Mouse (Mus musculus) intestine, embryonic 14.5 days (tissue): ENCODE data around the gene Calca. TPM values are rescaled to one million over a fixed set of nuclear protein-coding genes. Genes with fewer than 3 reads are reported as not detected.

Experiments
- ATAC-seq: fragments of 200-750 bp; cut with Nextera tagmentation; replicated peaks from 2 replicates; pipeline ENCODE4 v1.8.0; 2017; ENCODE audit warnings: low read depth, moderate number of reproducible peaks, moderate TSS enrichment, moderate library complexity; ENCODE audit not compliant: low FRiP score, low TSS enrichment
- DNase-seq: peaks from one replicate; pipeline ENCODE4 v3.0.0-alpha.2; 2018; ENCODE audit warnings: low spot score
- H3K27ac ChIP-seq: fragments of 300-500 bp; sonication (generic); 2 replicates; pipeline ENCODE4 v1.5.1; 2014; ENCODE audit warnings: low read depth, mild to moderate bottlenecking, control low read depth
- H3K27me3 ChIP-seq: fragments of 300-500 bp; sonication (generic); replicated peaks from 2 replicates; pipeline ENCODE4 v1.6.1; 2014; ENCODE audit warnings: low read length, control low read depth; ENCODE audit not compliant: control insufficient read depth, insufficient read depth
- H3K36me3 ChIP-seq: fragments of 300-500 bp; sonication (generic); 2 replicates; pipeline ENCODE4 v1.6.1; 2014; ENCODE audit warnings: low read length, control low read depth; ENCODE audit not compliant: control insufficient read depth, insufficient read depth
- H3K4me1 ChIP-seq: fragments of 300-500 bp; sonication (generic); replicated peaks from 2 replicates; pipeline ENCODE4 v1.6.1; 2014; ENCODE audit warnings: low read length, control low read depth, mixed read lengths; ENCODE audit not compliant: control insufficient read depth, insufficient read depth
- H3K4me2 ChIP-seq: fragments of 300-500 bp; sonication (generic); 2 replicates; pipeline ENCODE4 v1.6.1; 2014; ENCODE audit warnings: low read length
- H3K4me3 ChIP-seq: fragments of 300-500 bp; sonication (generic); 2 replicates; pipeline ENCODE4 v1.5.1; 2014; ENCODE audit warnings: low read depth, low read length, control low read depth, mixed read lengths
- H3K9ac ChIP-seq: fragments of 300-500 bp; sonication (generic); 2 replicates; pipeline ENCODE4 v1.6.1; 2014; ENCODE audit warnings: mild to moderate bottlenecking, low read length
- H3K9me3 ChIP-seq: fragments of 300-500 bp; sonication (generic); 2 replicates; pipeline ENCODE4 v1.6.1; 2016; ENCODE audit warnings: low read length, control low read depth; ENCODE audit not compliant: control insufficient read depth
- WGBS: fragments of 180-500 bp; shearing (Covaris S2); extraction: QIAGEN DNeasy Blood & Tissue Kit; methylation state at CpG from one replicate; pipeline ENCODE4 v1.1.7; 2014; 5-methylcytosine and 5-hydroxymethylcytosine counted together
- polyA plus RNA-seq: library from polyadenylated mRNA; unstranded; fragments of >200 nt; fragmentation: Nextera tagmentation; extraction: Ambion mirVana; gene quantifications from 2 replicates; pipeline ENCODE4 v1.2.1, GENCODE M21; 2014

The Calca gene
- polyA plus RNA-seq, result 1.2 and 2.4 TPM in 2 replicates

GRCm38 (mm10) chr7:114636102-114636501 is at the start of gene Calca:
Gene Calca (minus strand): TSS chr7:114636357.
- Histone ChIP-seq H3K27ac (no peak within 1 kb of the TSS), H3K27me3 (peaks cover 25% of the 10 kb centered on the region), H3K4me1 (no peaks in the 10 kb centered on the region), H3K4me3 (peak within 1 kb of the TSS; percentile 37), H3K4me2 (peak within 1 kb of the TSS; percentile 59), H3K9ac (no peak within 1 kb of the TSS), H3K36me3 (no peaks in the 10 kb centered on the region), H3K9me3 (no peaks in the 10 kb centered on the region)
- peak; percentile 58; the same call in 1 of the 2 replicates for ATAC-seq
- no peak for DNase-seq
- under 1% methylated on average over 12 of the region's 12 CpGs for WGBS

- Histone ChIP-seq H3K27me3 (no peaks in the 10 kb centered on the region), H3K4me3 (no peak overlapping the region), H3K9me3 (no peaks in the 10 kb centered on the region), H3K4me2 (no peak overlapping the region), H3K27ac (no peak overlapping the region), H3K4me1 (no peaks in the 10 kb centered on the region), H3K36me3 (no peaks in the 10 kb centered on the region), H3K9ac (no peak overlapping the region)
- WGBS, result 36% methylated on average over 2 of the region's 2 CpGs
- DNase-seq, result peak; percentile 55
- no peak for ATAC-seq
Measured at GRCm38 (mm10) chr7:114672697-114673096, 36.5 kb upstream of the Calca start.

- Histone ChIP-seq H3K27me3 (no peaks in the 10 kb centered on the region), H3K4me3 (no peak overlapping the region), H3K27ac (no peak overlapping the region), H3K4me2 (no peak overlapping the region), H3K4me1 (no peaks in the 10 kb centered on the region), H3K9ac (no peak overlapping the region), H3K9me3 (no peaks in the 10 kb centered on the region), H3K36me3 (no peaks in the 10 kb centered on the region)
- WGBS, result 60% methylated on average over 1 of the region's 1 CpGs
- DNase-seq (no peak), ATAC-seq (no peak)
Measured at GRCm38 (mm10) chr7:114671405-114671804, 35.2 kb upstream of the Calca start.

- Histone ChIP-seq H3K36me3 (no peaks in the 10 kb centered on the region), H3K27ac (no peak overlapping the region), H3K27me3 (no peaks in the 10 kb centered on the region), H3K4me1 (no peaks in the 10 kb centered on the region), H3K4me3 (no peak overlapping the region), H3K9me3 (no peaks in the 10 kb centered on the region), H3K9ac (no peak overlapping the region), H3K4me2 (no peak overlapping the region)
- ATAC-seq (no peak), DNase-seq (no peak)
- WGBS, result 57% methylated on average over 3 of the region's 3 CpGs
Measured at GRCm38 (mm10) chr7:114649730-114650129, 13.6 kb upstream of the Calca start.

GRCm38 (mm10) chr7:114648791-114649190 is 12.6 kb upstream of the Calca start:
- Histone ChIP-seq H3K4me3 (no peak overlapping the region), H3K36me3 (no peaks in the 10 kb centered on the region), H3K27me3 (no peaks in the 10 kb centered on the region), H3K4me1 (no peaks in the 10 kb centered on the region), H3K27ac (no peak overlapping the region), H3K9ac (no peak overlapping the region), H3K4me2 (no peak overlapping the region), H3K9me3 (no peaks in the 10 kb centered on the region)
- no peak for DNase-seq
- 62% methylated on average over 3 of the region's 3 CpGs for WGBS
- ATAC-seq, result no peak

GRCm38 (mm10) chr7:114635569-114636101 is 522 bp downstream of the Calca start:
- 1% methylated on average over 20 of the region's 20 CpGs for WGBS
- peak; percentile 43; the same call in 1 of the 2 replicates for ATAC-seq
- H3K9me3 ChIP-seq, result no peaks in the 10 kb centered on the region
- H3K9ac ChIP-seq, result no peak overlapping the region
- H3K4me1 ChIP-seq, result no peaks in the 10 kb centered on the region
- peaks cover 25% of the 10 kb centered on the region for H3K27me3 ChIP-seq
- no peak overlapping the region for H3K27ac ChIP-seq
- DNase-seq, result peak; percentile 78
- H3K36me3 ChIP-seq, result no peaks in the 10 kb centered on the region
- H3K4me2 ChIP-seq, result peak overlapping the region; percentile 59
- H3K4me3 ChIP-seq, result peak overlapping the region; percentile 37

GRCm38 (mm10) chr7:114634386-114634785 is 1.8 kb downstream of the Calca start:
- H3K4me1 ChIP-seq, result no peaks in the 10 kb centered on the region
- no peak overlapping the region for H3K4me2 ChIP-seq
- 61% methylated on average over 7 of the region's 7 CpGs for WGBS
- no peak overlapping the region for H3K9ac ChIP-seq
- H3K9me3 ChIP-seq, result no peaks in the 10 kb centered on the region
- no peak overlapping the region for H3K4me3 ChIP-seq
- no peaks in the 10 kb centered on the region for H3K36me3 ChIP-seq
- DNase-seq (no peak), ATAC-seq (no peak)
- H3K27ac ChIP-seq, result no peak overlapping the region
- H3K27me3 ChIP-seq, result peaks cover 25% of the 10 kb centered on the region

GRCm38 (mm10) chr7:114625966-114626365 is 10.2 kb downstream of the Calca start:
- DNase-seq (no peak), ATAC-seq (no peak)
- H3K4me2 ChIP-seq, result no peak overlapping the region
- H3K4me3 ChIP-seq, result no peak overlapping the region
- H3K27me3 ChIP-seq, result no peaks in the 10 kb centered on the region
- WGBS, result 86% methylated on average over 3 of the region's 3 CpGs
- H3K36me3 ChIP-seq, result no peaks in the 10 kb centered on the region
- no peak overlapping the region for H3K9ac ChIP-seq
- H3K9me3 ChIP-seq, result no peaks in the 10 kb centered on the region
- H3K27ac ChIP-seq, result no peak overlapping the region
- H3K4me1 ChIP-seq, result no peaks in the 10 kb centered on the region

GRCm38 (mm10) chr7:114616759-114617158 is 19.4 kb downstream of the Calca start:
- H3K9ac ChIP-seq, result no peak overlapping the region
- no peaks in the 10 kb centered on the region for H3K9me3 ChIP-seq
- no peak overlapping the region for H3K4me2 ChIP-seq
- H3K27me3 ChIP-seq, result no peaks in the 10 kb centered on the region
- H3K4me3 ChIP-seq, result no peak overlapping the region
- H3K36me3 ChIP-seq, result no peaks in the 10 kb centered on the region
- no peak overlapping the region for H3K27ac ChIP-seq
- ATAC-seq (no peak), DNase-seq (no peak)
- 90% methylated on average over 6 of the region's 6 CpGs for WGBS
- no peaks in the 10 kb centered on the region for H3K4me1 ChIP-seq
